Mouse (Mus musculus): ENCODE measurements around the gene Mief2.

- TF ChIP-seq CTCF (IDR thresholded peaks at IDR 0.05; ENCODE audit: borderline replicate concordance, insufficient read depth, low read length) (no peak), POLR2A (IDR thresholded peaks at IDR 0.05; ENCODE audit: low read depth, low read length) (no peak)
Measured at GRCm38 (mm10) chr11:60730169-60730568, 2.0 kb downstream of the Mief2 start.
